Mouse (Mus musculus) neural tube, embryonic 14.5 days (tissue): ENCODE results near the gene Ccl24. TPM values are rescaled to one million over a fixed set of nuclear protein-coding genes. Genes with fewer than 3 reads are reported as not detected.

Experiments
- polyA plus RNA-seq: library from polyadenylated mRNA; unstranded; fragments of >200 nt; fragmentation: Nextera tagmentation; extraction: Ambion mirVana; gene quantifications from 2 replicates; pipeline ENCODE4 v1.2.1, GENCODE M21; 2014

Gene Ccl24
- polyA plus RNA-seq, 1 experiment from 2014 or later = not detected

Other genes starting within 250 kb of the Ccl24 start
- not detected in 2 replicates for gene Fkbp6, start 223.0 kb downstream of the Ccl24 start, polyA plus RNA-seq
- gene Trim50, start 219.8 kb downstream of the Ccl24 start, polyA plus RNA-seq = not detected in 2 replicates
- 22.8 and 23.0 TPM in 2 replicates for gene Nsun5, start 203.1 kb downstream of the Ccl24 start, polyA plus RNA-seq
- gene Pom121, start 178.5 kb downstream of the Ccl24 start, polyA plus RNA-seq = 9.4 and 11.4 TPM in 2 replicates
- gene Hip1, start 27.9 kb downstream of the Ccl24 start, polyA plus RNA-seq = 49.0 and 52.4 TPM in 2 replicates
- gene Ccl26, start 9.5 kb downstream of the Ccl24 start, polyA plus RNA-seq = not detected in 2 replicates
- gene Rhbdd2, start 59.6 kb upstream of the Ccl24 start, polyA plus RNA-seq = 90.9 and 111 TPM in 2 replicates
- gene Por, start 97.0 kb upstream of the Ccl24 start, polyA plus RNA-seq = 70.9 and 80.5 TPM in 2 replicates
- 76.3 and 82.0 TPM in 2 replicates for gene Tmem120a, start 171.4 kb upstream of the Ccl24 start, polyA plus RNA-seq
- gene Styxl1, start 205.3 kb upstream of the Ccl24 start, polyA plus RNA-seq = 0.76 TPM in 1 of 2 replicates, not detected in the other
- 680 and 694 TPM in 2 replicates for gene Mdh2, start 205.4 kb upstream of the Ccl24 start, polyA plus RNA-seq
- gene Srrm3, start 233.8 kb upstream of the Ccl24 start, polyA plus RNA-seq = 61.0 and 65.9 TPM in 2 replicates